ENCODE assay signal across 12 mouse cellular contexts in genomic region chrX:11720517-11720916, GRCm38 (mm10).
DNase-seq lines count a peak whose midpoint lies in the region; ATAC-seq and TF ChIP-seq lines count a peak whose summit lies in the region.
"Had no signal": no experiment of that assay in that cellular context is flagged by ENCODE, and none has a peak within 500 bp of the region (broad histone marks: within the 10 kb centered on the region; RNA-seq: fewer than 3 reads in every experiment).

No protein-coding gene starts in this region.

- no peak overlapping the region for H3K4me2 ChIP-seq in lung, embryonic 14.5 days
- H3K4me2 ChIP-seq: midbrain, embryonic 13.5 days had no signal

- H3K9me3 ChIP-seq in lung, embryonic 14.5 days (ENCODE audit: low read depth, low read length): no peaks in the 10 kb centered on the region
- H3K9me3 ChIP-seq: midbrain, embryonic 13.5 days had no signal

- no peak for TF ChIP-seq CTCF in lung, embryonic 14.5 days (IDR thresholded peaks at IDR 0.05; ENCODE audit: low read depth)
- no peak for TF ChIP-seq CTCF in lung, adult 2 months (IDR thresholded peaks at IDR 0.05; ENCODE audit: insufficient read depth, low read length)

- H3K27me3 ChIP-seq in lung, embryonic 14.5 days (ENCODE audit: insufficient read depth, low read length): no peaks in the 10 kb centered on the region

- H3K4me3 ChIP-seq in lung, embryonic 14.5 days (ENCODE audit: low read depth, low read length): no peak overlapping the region
- no peak overlapping the region for H3K4me3 ChIP-seq in lung, adult 2 months (replicated peaks; ENCODE audit: extremely low read depth, low read depth, low read length)
- H3K4me3 ChIP-seq: midbrain, embryonic 13.5 days had no signal

- no peak for TF ChIP-seq POLR2A in lung, adult 2 months (IDR thresholded peaks at IDR 0.05; ENCODE audit: borderline replicate concordance, extremely low read depth, low read depth, low read length)

- peak; percentile 50 for DNase-seq in adrenal gland, adult 2 months
- DNase-seq in adrenal gland, postnatal 4 days (ENCODE audit: low spot score in 2 of 2): no peak
- DNase-seq in lung, embryonic 14.5 days: peak; percentile 69
- no peak for DNase-seq in lung, adult 2 months
- peak; percentile 34 to 59 for DNase-seq in heart, postnatal 10 days
- peak; percentile 8 for DNase-seq in lung, postnatal 14 days
- no peak for DNase-seq in cerebellum, adult 8-10 months
- no peak for DNase-seq in testis, postnatal 14 days (ENCODE audit: low spot score)
- DNase-seq: thymus, postnatal 25 days had no signal

- H3K9ac ChIP-seq in lung, embryonic 14.5 days: no peak overlapping the region
- H3K9ac ChIP-seq: liver, embryonic 14.5 days; midbrain, embryonic 13.5 days had no signal

- H3K36me3 ChIP-seq in lung, embryonic 14.5 days (ENCODE audit: insufficient read depth): no peaks in the 10 kb centered on the region
- H3K36me3 ChIP-seq: midbrain, embryonic 13.5 days had no signal

- no peak overlapping the region for H3K27ac ChIP-seq in lung, embryonic 14.5 days (ENCODE audit: low read depth)
- H3K27ac ChIP-seq: liver, embryonic 14.5 days; midbrain, embryonic 13.5 days had no signal

- no peaks in the 10 kb centered on the region for H3K4me1 ChIP-seq in lung, embryonic 14.5 days (ENCODE audit: insufficient read depth)
- H3K4me1 ChIP-seq in lung, adult 2 months (ENCODE audit: control insufficient read depth, insufficient read depth, low read length): no peaks in the 10 kb centered on the region
- H3K4me1 ChIP-seq: midbrain, embryonic 13.5 days had no signal

- 63% methylated on average over 7 of the region's 7 CpGs for WGBS in lung, embryonic 14.5 days
- WGBS in lung, adult 2 months: 71% methylated on average over 7 of the region's 7 CpGs

- intact Hi-C loops in heart, postnatal 10 days (cut with DNase I): no loop called here

- peak; percentile 74; the same call in 1 of the 2 replicates for ATAC-seq in lung, embryonic 14.5 days (ENCODE audit: insufficient read depth)
- ATAC-seq: intestine, postnatal 0 days; midbrain, embryonic 13.5 days had no signal

Comparison
In these comparisons a context has a peak if more than half of its experiments do, and no peak if none do; other contexts are left out.
1. DNase-seq: peak in adrenal gland, adult 2 months (single experiment), lung, embryonic 14.5 days (single experiment), heart, postnatal 10 days (2 of 2) and lung, postnatal 14 days (single experiment); none in adrenal gland, postnatal 4 days (0 of 2), lung, adult 2 months (single experiment), cerebellum, adult 8-10 months (single experiment) and testis, postnatal 14 days (single experiment).